8 mouse cellular contexts compared by ENCODE assay signal in the genomic region with DNA sequence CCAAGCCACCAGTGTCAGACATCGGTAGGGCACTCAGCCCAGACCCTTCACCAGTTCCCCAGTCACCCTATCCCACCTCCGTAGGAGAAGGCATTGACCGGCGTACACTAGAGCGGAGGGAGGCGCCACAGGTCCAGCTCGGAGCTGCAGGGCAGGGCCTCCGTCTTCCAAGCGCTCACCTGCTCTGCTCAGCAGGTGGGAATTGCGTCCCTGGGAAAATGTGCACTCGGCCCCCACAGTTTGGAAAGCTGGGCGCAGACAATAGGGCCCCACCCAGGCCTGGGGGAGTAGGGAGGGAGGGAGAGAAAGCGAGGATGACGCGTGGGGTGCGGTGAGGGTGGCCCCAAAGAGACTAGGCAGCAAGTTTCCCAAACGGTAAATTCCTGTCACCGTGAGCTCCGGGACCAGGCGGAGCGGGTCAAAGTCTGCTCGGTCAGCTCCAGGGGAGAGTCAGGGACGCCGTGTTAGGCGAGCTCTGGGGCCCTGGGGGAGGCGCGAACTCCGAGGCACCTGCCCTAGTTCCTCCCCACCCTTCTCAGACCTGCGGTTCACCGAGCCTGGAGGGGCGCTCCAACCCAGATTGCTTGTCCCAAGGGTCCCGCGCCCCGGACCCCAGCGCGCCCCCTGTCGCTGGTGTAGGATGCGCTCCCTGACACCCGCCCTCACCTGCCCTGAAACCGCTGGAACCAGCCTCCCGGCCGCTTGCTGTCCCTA. TPM values are rescaled to one million over a fixed set of nuclear protein-coding genes. Genes with fewer than 3 reads are reported as not detected.
DNase-seq lines count a peak whose midpoint lies in the region; ATAC-seq lines count a peak whose summit lies in the region.

No protein-coding gene starts in this region.

- no peaks in the 10 kb centered on the region for H3K27me3 ChIP-seq in heart, embryonic 10.5 days (ENCODE audit: insufficient read depth, poor library complexity, severe bottlenecking)
- no peaks in the 10 kb centered on the region for H3K27me3 ChIP-seq in kidney, embryonic 14.5 days (ENCODE audit: control insufficient read depth, insufficient read depth, low read length)
- H3K27me3 ChIP-seq in stomach, embryonic 15.5 days (replicated peaks) = no peaks in the 10 kb centered on the region

- H3K9ac ChIP-seq in kidney, embryonic 14.5 days (ENCODE audit: low read depth, low read length) = peak overlapping the region; percentile 77
- H3K9ac ChIP-seq in stomach, embryonic 15.5 days = peak overlapping the region; percentile 88

- peaks cover 16% of the 10 kb centered on the region for H3K36me3 ChIP-seq in heart, embryonic 10.5 days
- H3K36me3 ChIP-seq in kidney, embryonic 14.5 days (ENCODE audit: control insufficient read depth, insufficient read depth, low read length) = no peaks in the 10 kb centered on the region
- H3K36me3 ChIP-seq in stomach, embryonic 15.5 days = no peaks in the 10 kb centered on the region

- H3K27ac ChIP-seq in heart, embryonic 10.5 days = peak overlapping the region; percentile 92
- peak overlapping the region; percentile 88 for H3K27ac ChIP-seq in kidney, embryonic 14.5 days (ENCODE audit: low read depth, low read length)
- H3K27ac ChIP-seq in stomach, embryonic 15.5 days = peak overlapping the region; percentile 97

- peak; percentile 48 for DNase-seq in gastrocnemius, adult 18-20 months (ENCODE audit: low spot score)
- DNase-seq in gastrocnemius, postnatal 10 days = no peak
- peak; percentile 75 for DNase-seq in cerebellum, adult 8-10 months
- DNase-seq in heart, embryonic 10.5 days (ENCODE audit: low spot score) = no peak
- DNase-seq in lung, postnatal 10 days = peak; percentile 63
- DNase-seq in layer of hippocampus, adult 8-10 months (ENCODE audit: low spot score in 2 of 2) = no peak

- H3K4me3 ChIP-seq in heart, embryonic 10.5 days = peak overlapping the region; percentile 87
- H3K4me3 ChIP-seq in kidney, embryonic 14.5 days (ENCODE audit: low read length) = peak overlapping the region; percentile 84
- H3K4me3 ChIP-seq in stomach, embryonic 15.5 days (replicated peaks) = peak overlapping the region; percentile 89

- ATAC-seq in kidney, embryonic 14.5 days (ENCODE audit: low FRiP score, low TSS enrichment) = peak; percentile 26
- no peak; the same call in 1 of the 2 replicates for ATAC-seq in stomach, embryonic 15.5 days (ENCODE audit: insufficient read depth, low FRiP score, low read depth)

- no peaks in the 10 kb centered on the region for H3K9me3 ChIP-seq in heart, embryonic 10.5 days
- no peaks in the 10 kb centered on the region for H3K9me3 ChIP-seq in kidney, embryonic 14.5 days (ENCODE audit: control insufficient read depth, low read length)
- H3K9me3 ChIP-seq in stomach, embryonic 15.5 days = no peaks in the 10 kb centered on the region

- 2% methylated on average over 42 of the region's 42 CpGs for WGBS in heart, embryonic 10.5 days
- 1% methylated on average over 41 of the region's 42 CpGs for WGBS in kidney, embryonic 14.5 days
- WGBS in stomach, embryonic 15.5 days = 2% methylated on average over 42 of the region's 42 CpGs

- peak overlapping the region; percentile 81 for H3K4me2 ChIP-seq in kidney, embryonic 14.5 days (replicated peaks; ENCODE audit: low read depth, low read length)
- peak overlapping the region; percentile 77 for H3K4me2 ChIP-seq in stomach, embryonic 15.5 days

- peaks cover 91% of the 10 kb centered on the region for H3K4me1 ChIP-seq in heart, embryonic 10.5 days
- H3K4me1 ChIP-seq in kidney, embryonic 14.5 days (ENCODE audit: control insufficient read depth, insufficient read depth, low read length) = peaks cover 18% of the 10 kb centered on the region
- H3K4me1 ChIP-seq in stomach, embryonic 15.5 days = peaks cover 66% of the 10 kb centered on the region

RNA-seq across cellular contexts. Expression of a gene that starts 0.5 kb away (rescaled TPM):
- total RNA-seq in gastrocnemius, adult 18-20 months (2021) = 10 to 100 TPM; 73.4 to 81.3 TPM
- total RNA-seq in gastrocnemius, postnatal 10 days (2021) = 10 to 100 TPM; 81.4 to 90.0 TPM
- polyA plus RNA-seq in heart, embryonic 10.5 days (2016; fragmentation: Nextera tagmentation; extraction: Ambion mirVana) = 91.3 and 112 TPM in 2 replicates
- polyA plus RNA-seq in kidney, embryonic 14.5 days (2014; fragmentation: Nextera tagmentation; extraction: Ambion mirVana) = 66.8 and 84.7 TPM in 2 replicates
- polyA plus RNA-seq in stomach, embryonic 15.5 days (2015; fragmentation: Nextera tagmentation; extraction: Ambion mirVana) = 163 and 173 TPM in 2 replicates
- total RNA-seq in layer of hippocampus, adult 8-10 months (2022) = 10 to 100 TPM; 37.5 to 40.7 (median 39.8) TPM

RNA-seq across cellular contexts. Expression of a gene that starts 17.6 kb away (rescaled TPM):
- 1 to 10 TPM; 1.6 to 3.2 TPM for total RNA-seq in gastrocnemius, adult 18-20 months (2021)
- total RNA-seq in gastrocnemius, postnatal 10 days (2021) = 10 to 100 TPM; 15.4 to 22.8 TPM
- polyA plus RNA-seq in heart, embryonic 10.5 days (2016; fragmentation: Nextera tagmentation; extraction: Ambion mirVana) = 71.1 and 81.8 TPM in 2 replicates
- 59.7 and 63.3 TPM in 2 replicates for polyA plus RNA-seq in kidney, embryonic 14.5 days (2014; fragmentation: Nextera tagmentation; extraction: Ambion mirVana)
- 57.6 and 61.7 TPM in 2 replicates for polyA plus RNA-seq in stomach, embryonic 15.5 days (2015; fragmentation: Nextera tagmentation; extraction: Ambion mirVana)
- total RNA-seq in layer of hippocampus, adult 8-10 months (2022) = 10 to 100 TPM in 2 of 4 experiments, 1 to 10 TPM in 2; 9.3 to 12.4 (median 10.6) TPM

RNA-seq across cellular contexts. Expression of a gene that starts 18.5 kb away (rescaled TPM):
- total RNA-seq in gastrocnemius, adult 18-20 months (2021) = 1 to 10 TPM; 1.9 to 2.6 TPM
- total RNA-seq in gastrocnemius, postnatal 10 days (2021) = 10 to 100 TPM; 46.6 to 65.6 TPM
- 107 and 123 TPM in 2 replicates for polyA plus RNA-seq in heart, embryonic 10.5 days (2016; fragmentation: Nextera tagmentation; extraction: Ambion mirVana)
- polyA plus RNA-seq in kidney, embryonic 14.5 days (2014; fragmentation: Nextera tagmentation; extraction: Ambion mirVana) = 75.4 and 113 TPM in 2 replicates
- polyA plus RNA-seq in stomach, embryonic 15.5 days (2015; fragmentation: Nextera tagmentation; extraction: Ambion mirVana) = 89.1 and 100 TPM in 2 replicates
- 1 to 10 TPM; 5.3 to 9.2 (median 7.1) TPM for total RNA-seq in layer of hippocampus, adult 8-10 months (2022)

RNA-seq across cellular contexts. Expression of a gene that starts 41.1 kb away (rescaled TPM):
- total RNA-seq in gastrocnemius, adult 18-20 months (2021) = under 1 TPM; 0.26 to 0.53 TPM
- 1 to 10 TPM in 1 of 2 experiments, under 1 TPM in 1; 0.73 to 1.3 TPM for total RNA-seq in gastrocnemius, postnatal 10 days (2021)
- 5.1 and 8.4 TPM in 2 replicates for polyA plus RNA-seq in heart, embryonic 10.5 days (2016; fragmentation: Nextera tagmentation; extraction: Ambion mirVana)
- 6.0 and 6.3 TPM in 2 replicates for polyA plus RNA-seq in kidney, embryonic 14.5 days (2014; fragmentation: Nextera tagmentation; extraction: Ambion mirVana)
- polyA plus RNA-seq in stomach, embryonic 15.5 days (2015; fragmentation: Nextera tagmentation; extraction: Ambion mirVana) = 15.5 and 16.7 TPM in 2 replicates
- total RNA-seq in layer of hippocampus, adult 8-10 months (2022) = 100 to 1,000 TPM; 164 to 201 (median 183) TPM

RNA-seq across cellular contexts. Expression of a gene that starts 44.6 kb away (rescaled TPM):
- 1 to 10 TPM; 7.7 to 8.3 TPM for total RNA-seq in gastrocnemius, adult 18-20 months (2021)
- total RNA-seq in gastrocnemius, postnatal 10 days (2021) = 10 to 100 TPM; 19.3 to 24.4 TPM
- polyA plus RNA-seq in heart, embryonic 10.5 days (2016; fragmentation: Nextera tagmentation; extraction: Ambion mirVana) = 124 and 128 TPM in 2 replicates
- polyA plus RNA-seq in kidney, embryonic 14.5 days (2014; fragmentation: Nextera tagmentation; extraction: Ambion mirVana) = 100 and 112 TPM in 2 replicates
- polyA plus RNA-seq in stomach, embryonic 15.5 days (2015; fragmentation: Nextera tagmentation; extraction: Ambion mirVana) = 108 TPM in 2 replicates
- 10 to 100 TPM; 46.8 to 59.5 (median 50.4) TPM for total RNA-seq in layer of hippocampus, adult 8-10 months (2022)

Comparison
In these comparisons a context has a peak if more than half of its experiments do, and no peak if none do; other contexts are left out.
1. DNase-seq: peak in gastrocnemius, adult 18-20 months (single experiment), cerebellum, adult 8-10 months (single experiment) and lung, postnatal 10 days (single experiment); none in gastrocnemius, postnatal 10 days (single experiment), heart, embryonic 10.5 days (single experiment) and layer of hippocampus, adult 8-10 months (0 of 2).
2. RNA of a gene that starts 18.5 kb away (total RNA-seq): 46.6 to 65.6 TPM in gastrocnemius, postnatal 10 days; 5.3 to 9.2 TPM in layer of hippocampus, adult 8-10 months and 1.9 to 2.6 TPM in gastrocnemius, adult 18-20 months; every median in the first group is over 4 times any median in the second.
3. Peak in every context shown above with its lines, with median percentiles within 50 percentile points of each other: H3K27ac ChIP-seq and H3K4me3 ChIP-seq.